Mouse (Mus musculus): ENCODE results near the gene Enah. TPM values are rescaled to one million over a fixed set of nuclear protein-coding genes. Genes with fewer than 3 reads are reported as not detected.

Enah gene
- 6.5 and 7.2 TPM in 2 replicates for polyA plus RNA-seq (2012; rRNA removed)

GRCm38 (mm10) chr1:182019926-182020801 lies at the start of gene Enah:
Gene Enah (minus strand): TSS chr1:182019990.
- WGBS: 3% methylated on average over 85 of the region's 109 CpGs
- DNase-seq: no peak
- H3K27ac ChIP-seq (ENCODE audit: control insufficient read depth, insufficient read depth, low read length): no peak within 1 kb of the TSS
- no peak for TF ChIP-seq CTCF (IDR thresholded peaks at IDR 0.05; ENCODE audit: borderline replicate concordance, control insufficient read depth, extremely low read depth, insufficient read depth, low read length, poor library complexity)
- TF ChIP-seq POLR2A (IDR thresholded peaks at IDR 0.05; ENCODE audit: control insufficient read depth, extremely low read depth, insufficient read depth, low read length, poor library complexity): no peak
- H3K27me3 ChIP-seq (ENCODE audit: control insufficient read depth, insufficient read depth, low read length): peaks cover 14% of the 10 kb centered on the region; the same call in 1 of the 2 replicates
- peak within 1 kb of the TSS; percentile 40 for H3K4me3 ChIP-seq (ENCODE audit: control insufficient read depth, insufficient read depth, low read length)
- H3K4me1 ChIP-seq (replicated peaks; ENCODE audit: control insufficient read depth, insufficient read depth, low read length): peaks cover 9% of the 10 kb centered on the region
- H3K36me3 ChIP-seq (ENCODE audit: control insufficient read depth, insufficient read depth, low read length): no peaks in the 10 kb centered on the region

- no peak overlapping the region for H3K4me3 ChIP-seq (ENCODE audit: control insufficient read depth, insufficient read depth, low read length)
- H3K36me3 ChIP-seq (ENCODE audit: control insufficient read depth, insufficient read depth, low read length): no peaks in the 10 kb centered on the region
- peaks cover 7% of the 10 kb centered on the region for H3K4me1 ChIP-seq (replicated peaks; ENCODE audit: control insufficient read depth, insufficient read depth, low read length)
- no peak for DNase-seq
- WGBS: 93% methylated on average over 7 of the region's 7 CpGs
- H3K27ac ChIP-seq (ENCODE audit: control insufficient read depth, insufficient read depth, low read length): no peak overlapping the region
- TF ChIP-seq POLR2A (IDR thresholded peaks at IDR 0.05; ENCODE audit: control insufficient read depth, extremely low read depth, insufficient read depth, low read length, poor library complexity): no peak
- no peak for TF ChIP-seq CTCF (IDR thresholded peaks at IDR 0.05; ENCODE audit: borderline replicate concordance, control insufficient read depth, extremely low read depth, insufficient read depth, low read length, poor library complexity)
- H3K27me3 ChIP-seq (ENCODE audit: control insufficient read depth, insufficient read depth, low read length): no peaks in the 10 kb centered on the region
These were observed 48.3 kb upstream of the Enah start for GRCm38 (mm10) chr1:182068136-182068535.

- no peak for TF ChIP-seq CTCF (IDR thresholded peaks at IDR 0.05; ENCODE audit: borderline replicate concordance, control insufficient read depth, extremely low read depth, insufficient read depth, low read length, poor library complexity)
- no peak for TF ChIP-seq POLR2A (IDR thresholded peaks at IDR 0.05; ENCODE audit: control insufficient read depth, extremely low read depth, insufficient read depth, low read length, poor library complexity)
- WGBS: 81% methylated on average over 9 of the region's 9 CpGs
These were observed 47.0 kb upstream of the Enah start for GRCm38 (mm10) chr1:182066527-182067465.

GRCm38 (mm10) chr1:182063716-182064115 lies 43.9 kb upstream of the Enah start:
- DNase-seq: no peak
- WGBS: 72% methylated on average over 8 of the region's 8 CpGs
- H3K27ac ChIP-seq (ENCODE audit: control insufficient read depth, insufficient read depth, low read length): no peak overlapping the region

More at GRCm38 (mm10) chr1:182066527-182067465, 47.0 kb upstream of the Enah start:
- Histone ChIP-seq H3K36me3 (ENCODE audit: control insufficient read depth, insufficient read depth, low read length) (no peaks in the 10 kb centered on the region), H3K4me3 (ENCODE audit: control insufficient read depth, insufficient read depth, low read length) (no peak overlapping the region), H3K27ac (ENCODE audit: control insufficient read depth, insufficient read depth, low read length) (no peak overlapping the region), H3K27me3 (ENCODE audit: control insufficient read depth, insufficient read depth, low read length) (no peaks in the 10 kb centered on the region), H3K4me1 (replicated peaks; ENCODE audit: control insufficient read depth, insufficient read depth, low read length) (peaks cover 7% of the 10 kb centered on the region)
- DNase-seq: no peak

GRCm38 (mm10) chr1:182062801-182063200 lies 43.0 kb upstream of the Enah start:
- no peak for DNase-seq
- peaks cover 7% of the 10 kb centered on the region for H3K4me1 ChIP-seq (replicated peaks; ENCODE audit: control insufficient read depth, insufficient read depth, low read length)
- no peaks in the 10 kb centered on the region for H3K27me3 ChIP-seq (ENCODE audit: control insufficient read depth, insufficient read depth, low read length)
- 98% methylated on average over 8 of the region's 8 CpGs for WGBS
- no peaks in the 10 kb centered on the region for H3K36me3 ChIP-seq (ENCODE audit: control insufficient read depth, insufficient read depth, low read length)
- H3K27ac ChIP-seq (ENCODE audit: control insufficient read depth, insufficient read depth, low read length): no peak overlapping the region
- TF ChIP-seq CTCF (IDR thresholded peaks at IDR 0.05; ENCODE audit: borderline replicate concordance, control insufficient read depth, extremely low read depth, insufficient read depth, low read length, poor library complexity) (no peak), POLR2A (IDR thresholded peaks at IDR 0.05; ENCODE audit: control insufficient read depth, extremely low read depth, insufficient read depth, low read length, poor library complexity) (no peak)
- H3K4me3 ChIP-seq (ENCODE audit: control insufficient read depth, insufficient read depth, low read length): no peak overlapping the region

More at GRCm38 (mm10) chr1:182063716-182064115, 43.9 kb upstream of the Enah start:
- no peaks in the 10 kb centered on the region for H3K36me3 ChIP-seq (ENCODE audit: control insufficient read depth, insufficient read depth, low read length)
- no peak for TF ChIP-seq CTCF (IDR thresholded peaks at IDR 0.05; ENCODE audit: borderline replicate concordance, control insufficient read depth, extremely low read depth, insufficient read depth, low read length, poor library complexity)
- TF ChIP-seq POLR2A (IDR thresholded peaks at IDR 0.05; ENCODE audit: control insufficient read depth, extremely low read depth, insufficient read depth, low read length, poor library complexity): no peak
- H3K4me3 ChIP-seq (ENCODE audit: control insufficient read depth, insufficient read depth, low read length): no peak overlapping the region
- H3K4me1 ChIP-seq (replicated peaks; ENCODE audit: control insufficient read depth, insufficient read depth, low read length): peaks cover 7% of the 10 kb centered on the region
- no peaks in the 10 kb centered on the region for H3K27me3 ChIP-seq (ENCODE audit: control insufficient read depth, insufficient read depth, low read length)

GRCm38 (mm10) chr1:182061203-182061602 lies 41.4 kb upstream of the Enah start:
- 95% methylated on average over 4 of the region's 4 CpGs for WGBS
- Histone ChIP-seq H3K36me3 (ENCODE audit: control insufficient read depth, insufficient read depth, low read length) (no peaks in the 10 kb centered on the region), H3K4me1 (replicated peaks; ENCODE audit: control insufficient read depth, insufficient read depth, low read length) (peaks cover 7% of the 10 kb centered on the region), H3K27ac (ENCODE audit: control insufficient read depth, insufficient read depth, low read length) (no peak overlapping the region), H3K4me3 (ENCODE audit: control insufficient read depth, insufficient read depth, low read length) (no peak overlapping the region), H3K27me3 (ENCODE audit: control insufficient read depth, insufficient read depth, low read length) (no peaks in the 10 kb centered on the region)
- DNase-seq: no peak
- TF ChIP-seq POLR2A (IDR thresholded peaks at IDR 0.05; ENCODE audit: control insufficient read depth, extremely low read depth, insufficient read depth, low read length, poor library complexity) (no peak), CTCF (IDR thresholded peaks at IDR 0.05; ENCODE audit: borderline replicate concordance, control insufficient read depth, extremely low read depth, insufficient read depth, low read length, poor library complexity) (no peak)

All from thymus, adult 2 months (tissue).